Mouse (Mus musculus): ENCODE measurements around the gene Saa1.
"Not testable (repeated sequence)": the region's sequence is repeated elsewhere in the genome, so short reads cannot be mapped to it uniquely, and the experiment has no call there.

- not testable (repeated sequence) for TF ChIP-seq POLR2A (IDR thresholded peaks at IDR 0.05; ENCODE audit: borderline replicate concordance, insufficient read depth, low read length); CTCF (IDR thresholded peaks at IDR 0.05; ENCODE audit: borderline replicate concordance, insufficient read depth, low read depth, low read length)
Observed at GRCm38 (mm10) chr7:46742880-46743279, at the start of gene Saa1.
